Mouse (Mus musculus): ENCODE results near the gene 1110017D15Rik. TPM values are rescaled to one million over a fixed set of nuclear protein-coding genes. Genes with fewer than 3 reads are reported as not detected.

Gene 1110017D15Rik
- total and polyA plus RNA-seq, 3 experiments: 0.08 to 10.5 (median 0.22) TPM

DNA sequence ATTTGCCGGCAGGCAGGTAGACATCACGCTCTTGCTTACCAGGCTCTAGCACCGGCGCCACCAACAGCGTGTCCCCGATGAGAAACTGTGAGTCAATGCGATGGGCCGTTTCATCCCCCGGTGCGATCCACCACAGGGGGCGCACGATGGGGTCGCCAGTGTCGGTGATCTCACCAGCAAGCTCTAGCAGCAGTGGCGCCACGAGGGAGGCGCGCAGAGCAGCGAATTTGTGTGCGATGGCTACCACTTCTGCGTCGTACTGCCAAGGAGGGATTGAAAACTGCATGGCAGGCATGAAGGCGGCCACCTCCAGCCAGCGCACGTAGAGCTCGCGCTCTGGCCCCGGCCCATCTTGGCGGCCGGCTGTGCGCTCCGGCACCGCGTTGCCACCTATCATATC, 19.6 kb downstream of the 1110017D15Rik start:
- peaks cover 2% of the 10 kb centered on the region; the same call in 1 of the 2 replicates for H3K27me3 ChIP-seq (ENCODE audit: insufficient read depth, low read length)
- DNase-seq (ENCODE audit: low spot score) (no peak), ATAC-seq (ENCODE audit: extremely low read depth, insufficient number of reproducible peaks, low FRiP score, poor library complexity, severe bottlenecking) (no peak)
- peak overlapping the region; percentile 14; the same call in 1 of the 2 replicates for H3K4me3 ChIP-seq (ENCODE audit: low read depth, low read length)
- peaks cover 84% of the 10 kb centered on the region for H3K36me3 ChIP-seq (replicated peaks)
- peaks cover 22% of the 10 kb centered on the region for H3K4me1 ChIP-seq (ENCODE audit: insufficient read depth, low read depth, low read length)
- no peak for TF ChIP-seq GATA2 (IDR thresholded peaks at IDR 0.05; ENCODE audit: borderline replicate concordance, low read depth, low read length)
- no peak for TF ChIP-seq GATA1 (IDR thresholded peaks at IDR 0.05; ENCODE audit: borderline replicate concordance, low read length)
- no peak for TF ChIP-seq CTCF (IDR thresholded peaks at IDR 0.05; ENCODE audit: low read depth, low read length)
- no peak for TF ChIP-seq TAL1 (conservative IDR thresholded peaks at IDR 0.05; ENCODE audit: low read depth, low read length)
- no peak for TF ChIP-seq POLR2AphosphoS5 (IDR thresholded peaks at IDR 0.05; ENCODE audit: insufficient replicate concordance, low read depth, low read length)
- peaks cover 21% of the 10 kb centered on the region for H3K9me3 ChIP-seq (replicated peaks)

DNA sequence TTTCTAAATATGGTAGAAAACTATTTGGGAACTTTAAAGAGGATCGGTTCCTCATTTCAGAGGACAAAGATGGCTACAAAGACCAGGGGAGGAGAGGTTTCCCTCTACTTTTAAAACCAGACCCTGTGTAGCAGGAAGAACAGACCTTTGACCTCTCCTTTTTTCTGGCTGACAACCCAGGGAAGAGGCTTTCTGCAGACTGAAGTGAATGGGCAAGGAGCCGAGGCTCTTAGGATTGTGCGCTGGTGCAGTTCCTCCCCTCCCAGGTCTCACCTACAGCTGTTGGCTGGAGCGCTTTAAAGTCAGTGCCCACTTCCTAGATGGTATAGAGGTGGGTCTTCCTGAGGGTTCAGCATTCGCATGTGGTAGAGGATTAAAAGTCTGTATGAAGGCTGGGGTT, 20.1 kb downstream of the 1110017D15Rik start:
- no peak for DNase-seq (ENCODE audit: low spot score)
- H3K27me3 ChIP-seq (ENCODE audit: insufficient read depth, low read length): peaks cover 2% of the 10 kb centered on the region; the same call in 1 of the 2 replicates
- TF ChIP-seq CTCF (IDR thresholded peaks at IDR 0.05; ENCODE audit: low read depth, low read length): no peak
- no peak for TF ChIP-seq TAL1 (conservative IDR thresholded peaks at IDR 0.05; ENCODE audit: low read depth, low read length)
- TF ChIP-seq POLR2AphosphoS5 (IDR thresholded peaks at IDR 0.05; ENCODE audit: insufficient replicate concordance, low read depth, low read length): no peak
- TF ChIP-seq GATA2 (IDR thresholded peaks at IDR 0.05; ENCODE audit: borderline replicate concordance, low read depth, low read length): no peak
- no peak for TF ChIP-seq GATA1 (IDR thresholded peaks at IDR 0.05; ENCODE audit: borderline replicate concordance, low read length)
- no peak for ATAC-seq (ENCODE audit: extremely low read depth, insufficient number of reproducible peaks, low FRiP score, poor library complexity, severe bottlenecking)
- peaks cover 17% of the 10 kb centered on the region for H3K4me1 ChIP-seq (ENCODE audit: insufficient read depth, low read depth, low read length)
- H3K36me3 ChIP-seq (replicated peaks): peaks cover 84% of the 10 kb centered on the region
- no peak overlapping the region for H3K4me3 ChIP-seq (ENCODE audit: low read depth, low read length)
- H3K9me3 ChIP-seq (replicated peaks): peaks cover 21% of the 10 kb centered on the region

DNA sequence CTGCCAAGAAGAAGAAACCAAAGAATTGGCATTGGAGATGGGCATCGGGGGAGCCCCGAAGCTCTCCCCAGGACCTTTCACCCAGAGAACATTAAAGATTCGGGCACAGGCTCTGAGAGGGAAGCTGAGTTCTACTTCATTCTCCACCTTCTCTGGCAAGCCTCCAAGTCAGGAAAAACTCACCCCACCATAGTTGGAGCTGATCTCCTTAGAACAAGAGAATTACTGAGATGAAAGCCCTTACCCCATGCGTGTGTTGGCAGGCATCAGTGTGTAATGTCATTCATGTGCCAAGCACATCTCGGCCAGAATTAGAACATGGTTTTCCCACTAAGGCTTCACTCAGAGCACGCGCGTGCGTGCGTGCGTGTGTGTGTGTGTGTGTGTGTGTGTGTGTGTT, 21.3 kb downstream of the 1110017D15Rik start:
- peaks cover 12% of the 10 kb centered on the region for H3K4me1 ChIP-seq (ENCODE audit: insufficient read depth, low read depth, low read length)
- peaks cover 81% of the 10 kb centered on the region for H3K36me3 ChIP-seq (replicated peaks)
- H3K9me3 ChIP-seq (replicated peaks): peaks cover 21% of the 10 kb centered on the region
- H3K27me3 ChIP-seq (ENCODE audit: insufficient read depth, low read length): peaks cover 2% of the 10 kb centered on the region; the same call in 1 of the 2 replicates
- no peak for ATAC-seq (ENCODE audit: extremely low read depth, insufficient number of reproducible peaks, low FRiP score, poor library complexity, severe bottlenecking)
- no peak for TF ChIP-seq GATA1 (IDR thresholded peaks at IDR 0.05; ENCODE audit: borderline replicate concordance, low read length)
- no peak for TF ChIP-seq TAL1 (conservative IDR thresholded peaks at IDR 0.05; ENCODE audit: low read depth, low read length)
- no peak for TF ChIP-seq CTCF (IDR thresholded peaks at IDR 0.05; ENCODE audit: low read depth, low read length)
- TF ChIP-seq POLR2AphosphoS5 (IDR thresholded peaks at IDR 0.05; ENCODE audit: insufficient replicate concordance, low read depth, low read length): no peak
- TF ChIP-seq GATA2 (IDR thresholded peaks at IDR 0.05; ENCODE audit: borderline replicate concordance, low read depth, low read length): no peak
- DNase-seq (ENCODE audit: low spot score): no peak
- no peak overlapping the region for H3K4me3 ChIP-seq (ENCODE audit: low read depth, low read length)

DNA sequence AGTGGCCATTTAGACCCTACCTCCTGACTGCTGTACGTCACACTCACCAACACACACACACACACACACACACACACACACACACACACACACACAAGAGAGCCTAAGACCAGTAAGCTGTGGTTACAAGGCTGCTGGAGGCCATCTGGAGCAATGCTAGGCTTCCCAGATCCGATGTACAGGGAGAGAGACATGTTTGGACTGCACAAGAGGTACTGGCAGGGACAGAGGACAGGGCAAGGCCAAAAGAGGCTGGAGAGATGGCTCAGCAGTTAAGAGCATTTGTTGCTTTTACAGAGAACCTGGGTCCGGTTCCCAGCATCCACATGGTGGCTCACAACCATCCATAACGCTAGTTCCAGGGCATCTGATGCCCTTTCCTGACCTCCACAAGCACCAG, 22.1 kb downstream of the 1110017D15Rik start:
- H3K4me3 ChIP-seq (ENCODE audit: low read depth, low read length): no peak overlapping the region
- peaks cover 12% of the 10 kb centered on the region for H3K4me1 ChIP-seq (ENCODE audit: insufficient read depth, low read depth, low read length)
- TF ChIP-seq CTCF (IDR thresholded peaks at IDR 0.05; ENCODE audit: low read depth, low read length) (no peak), TAL1 (conservative IDR thresholded peaks at IDR 0.05; ENCODE audit: low read depth, low read length) (no peak), GATA2 (IDR thresholded peaks at IDR 0.05; ENCODE audit: borderline replicate concordance, low read depth, low read length) (no peak), GATA1 (IDR thresholded peaks at IDR 0.05; ENCODE audit: borderline replicate concordance, low read length) (no peak), POLR2AphosphoS5 (IDR thresholded peaks at IDR 0.05; ENCODE audit: insufficient replicate concordance, low read depth, low read length) (no peak)
- H3K27me3 ChIP-seq (ENCODE audit: insufficient read depth, low read length): peaks cover 2% of the 10 kb centered on the region; the same call in 1 of the 2 replicates
- ATAC-seq (ENCODE audit: extremely low read depth, insufficient number of reproducible peaks, low FRiP score, poor library complexity, severe bottlenecking): no peak
- DNase-seq (ENCODE audit: low spot score): no peak
- peaks cover 21% of the 10 kb centered on the region for H3K9me3 ChIP-seq (replicated peaks)
- peaks cover 74% of the 10 kb centered on the region for H3K36me3 ChIP-seq (replicated peaks)

DNA sequence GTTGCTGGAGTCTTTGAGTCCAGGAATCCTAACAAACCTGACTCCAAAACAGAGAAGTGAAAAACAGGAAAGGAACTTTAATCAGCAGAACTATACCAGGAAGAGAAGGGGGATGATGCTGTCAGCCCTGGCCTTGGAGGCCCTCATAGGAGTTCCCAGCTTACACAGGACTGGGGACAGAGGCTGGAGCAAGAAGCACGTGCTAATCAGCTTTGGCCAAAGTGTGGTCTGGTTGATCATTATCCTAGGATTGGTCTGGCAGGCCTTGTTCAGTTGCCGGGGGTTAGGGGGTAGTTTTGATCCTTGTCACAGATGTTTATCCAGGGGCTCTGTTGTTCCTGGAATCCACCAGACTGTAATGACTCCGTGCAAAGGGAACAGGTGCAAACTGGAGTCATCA, 22.8 kb downstream of the 1110017D15Rik start:
- Histone ChIP-seq H3K4me1 (ENCODE audit: insufficient read depth, low read depth, low read length) (peaks cover 12% of the 10 kb centered on the region), H3K9me3 (replicated peaks) (peaks cover 21% of the 10 kb centered on the region), H3K4me3 (ENCODE audit: low read depth, low read length) (no peak overlapping the region), H3K27me3 (ENCODE audit: insufficient read depth, low read length) (peaks cover 2% of the 10 kb centered on the region; the same call in 1 of the 2 replicates), H3K36me3 (replicated peaks) (peaks cover 67% of the 10 kb centered on the region)
- TF ChIP-seq CTCF (IDR thresholded peaks at IDR 0.05; ENCODE audit: low read depth, low read length) (no peak), GATA1 (IDR thresholded peaks at IDR 0.05; ENCODE audit: borderline replicate concordance, low read length) (no peak), GATA2 (IDR thresholded peaks at IDR 0.05; ENCODE audit: borderline replicate concordance, low read depth, low read length) (no peak), TAL1 (conservative IDR thresholded peaks at IDR 0.05; ENCODE audit: low read depth, low read length) (no peak), POLR2AphosphoS5 (IDR thresholded peaks at IDR 0.05; ENCODE audit: insufficient replicate concordance, low read depth, low read length) (no peak)
- no peak for ATAC-seq (ENCODE audit: extremely low read depth, insufficient number of reproducible peaks, low FRiP score, poor library complexity, severe bottlenecking)
- DNase-seq (ENCODE audit: low spot score): no peak

DNA sequence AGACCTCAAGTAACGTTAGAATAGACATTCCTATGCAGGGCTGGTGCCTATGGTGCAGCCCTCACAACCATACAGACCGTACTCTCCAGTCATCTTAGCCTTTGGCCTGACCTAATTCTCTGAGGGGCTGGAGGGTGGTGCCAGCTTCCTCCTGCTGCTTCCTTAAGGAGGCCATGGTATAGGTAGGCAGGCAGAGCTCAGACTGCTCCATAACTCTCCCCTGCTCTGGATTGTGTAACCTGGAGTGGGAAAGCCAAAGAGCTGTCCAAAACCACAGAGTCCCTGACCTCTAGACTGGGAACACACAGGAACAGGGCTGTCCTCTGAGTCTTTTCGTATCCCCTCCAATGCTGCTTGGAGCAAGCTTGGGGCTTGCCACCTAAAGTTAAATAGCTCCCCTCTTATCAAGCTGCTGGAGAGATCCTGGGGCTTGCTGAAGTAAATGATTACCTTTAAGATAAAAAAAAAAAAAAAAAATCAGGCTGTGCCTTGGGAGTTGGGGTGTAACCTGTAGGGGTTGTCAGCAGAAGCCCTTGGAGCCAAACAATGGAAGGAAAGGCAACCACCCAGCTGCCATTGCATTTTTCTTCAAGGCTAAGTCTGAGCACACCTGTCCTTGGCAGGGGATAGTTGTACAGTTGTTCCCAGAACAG, 23.5 kb downstream of the 1110017D15Rik start:
- TF ChIP-seq GATA2 (IDR thresholded peaks at IDR 0.05; ENCODE audit: borderline replicate concordance, low read depth, low read length) (no peak), POLR2AphosphoS5 (IDR thresholded peaks at IDR 0.05; ENCODE audit: insufficient replicate concordance, low read depth, low read length) (no peak), CTCF (IDR thresholded peaks at IDR 0.05; ENCODE audit: low read depth, low read length) (no peak), TAL1 (conservative IDR thresholded peaks at IDR 0.05; ENCODE audit: low read depth, low read length) (no peak), GATA1 (IDR thresholded peaks at IDR 0.05; ENCODE audit: borderline replicate concordance, low read length) (no peak)
- Histone ChIP-seq H3K36me3 (replicated peaks) (peaks cover 59% of the 10 kb centered on the region), H3K27me3 (ENCODE audit: insufficient read depth, low read length) (no peaks in the 10 kb centered on the region; the same call in 1 of the 2 replicates), H3K4me1 (ENCODE audit: insufficient read depth, low read depth, low read length) (peaks cover 12% of the 10 kb centered on the region), H3K4me3 (ENCODE audit: low read depth, low read length) (no peak overlapping the region), H3K9me3 (replicated peaks) (peaks cover 14% of the 10 kb centered on the region)
- no peak for ATAC-seq (ENCODE audit: extremely low read depth, insufficient number of reproducible peaks, low FRiP score, poor library complexity, severe bottlenecking)
- no peak for DNase-seq (ENCODE audit: low spot score)

All from G1E (cell line).